Mouse (Mus musculus) ES-E14 (cell line): ENCODE results near the gene Tmem164. TPM values are rescaled to one million over a fixed set of nuclear protein-coding genes. Genes with fewer than 3 reads are reported as not detected.

ENCODE experiments used
- DNase-seq: peaks from one replicate; pipeline ENCODE4 v3.0.0-alpha.2; 2013; ENCODE audit warnings: low read depth, low spot score
- H3K27ac ChIP-seq: 2 replicates; pipeline ENCODE4 v1.5.1; 2012; ENCODE audit warnings: low read depth, mild to moderate bottlenecking, low read length, moderate library complexity, mixed read lengths; ENCODE audit not compliant: poor library complexity, insufficient read depth, severe bottlenecking
- H3K36me3 ChIP-seq: 2 replicates; pipeline ENCODE4 v1.6.1; 2012; ENCODE audit warnings: mild to moderate bottlenecking, low read length, moderate library complexity, mixed read lengths; ENCODE audit not compliant: control insufficient read depth, poor library complexity, insufficient read depth, severe bottlenecking
- H3K4me1 ChIP-seq, 2 experiments: fragments of 150-350 bp in 1 of 2; sonication (generic) in 1 of 2; 2 replicates each; pipeline ENCODE4 v1.6.1; 2012; ENCODE audit warnings: low read length in 2 of 2, mild to moderate bottlenecking in 1 of 2, mixed read lengths in 1 of 2; ENCODE audit not compliant: control insufficient read depth in 2 of 2, insufficient read depth in 2 of 2, poor library complexity in 1 of 2
- H3K4me3 ChIP-seq, 2 experiments: fragments of 150-350 bp in 1 of 2; sonication (generic) in 1 of 2; 2 replicates each; pipeline ENCODE4 v1.5.1; 2012; ENCODE audit warnings: low read length in 2 of 2, low read depth in 1 of 2, mild to moderate bottlenecking in 1 of 2, mixed read lengths in 1 of 2; ENCODE audit not compliant: insufficient read depth in 1 of 2, poor library complexity in 1 of 2, severe bottlenecking in 1 of 2
- H3K9ac ChIP-seq: 2 replicates; pipeline ENCODE4 v1.6.1; 2012; ENCODE audit warnings: low read depth, mild to moderate bottlenecking, low read length, mixed read lengths; ENCODE audit not compliant: poor library complexity, insufficient read depth, severe bottlenecking
- H3K9me3 ChIP-seq: fragments of 150-350 bp; sonication (generic); 2 replicates; pipeline ENCODE4 v1.6.1; 2012; ENCODE audit warnings: low read depth, mild to moderate bottlenecking, low read length; ENCODE audit not compliant: control insufficient read depth, insufficient read depth
- CHD2 ChIP-seq: IDR thresholded peaks from 2 replicates; pipeline ENCODE4 v1.6.1; 2014; ENCODE audit warnings: mild to moderate bottlenecking, low read depth, low read length, inconsistent platforms
- HCFC1 ChIP-seq: IDR thresholded peaks from 2 replicates; pipeline ENCODE4 v1.6.1; 2012; ENCODE audit warnings: low read length, inconsistent platforms, borderline replicate concordance; ENCODE audit not compliant: insufficient read depth
- MAFK ChIP-seq: IDR thresholded peaks from 2 replicates; pipeline ENCODE4 v1.6.1; 2014; ENCODE audit warnings: mild to moderate bottlenecking, low read depth, low read length, inconsistent platforms; ENCODE audit not compliant: insufficient read depth
- ZC3H11A ChIP-seq: IDR thresholded peaks from 2 replicates; pipeline ENCODE4 v1.6.1; 2012; ENCODE audit warnings: low read depth, mild to moderate bottlenecking, inconsistent platforms, low read length, borderline replicate concordance
- ZNF384 ChIP-seq: IDR thresholded peaks from 2 replicates; pipeline ENCODE4 v1.6.1; 2012; ENCODE audit warnings: low read depth, low read length, inconsistent platforms
- in situ Hi-C, 2 experiments: fragments of 600-800 bp; cut with MboI; formaldehyde crosslinking; loops; one replicate each; pipeline ENCODE4 v1.15.1; 2025; ENCODE audit warnings: low sequenced_read_pairs in 2 of 2, inconsistent platforms in 1 of 2; ENCODE audit not compliant: unreplicated experiment in 2 of 2
- total RNA-seq: library from RNA; depleted of rRNA; stranded (reverse); fragments of 300-350 nt; gene quantifications from 2 replicates; pipeline ENCODE4 v1.2.3, GENCODE M21; 2012

Gene Tmem164
- total RNA-seq, 1 experiment: 15.3 TPM

DNA sequence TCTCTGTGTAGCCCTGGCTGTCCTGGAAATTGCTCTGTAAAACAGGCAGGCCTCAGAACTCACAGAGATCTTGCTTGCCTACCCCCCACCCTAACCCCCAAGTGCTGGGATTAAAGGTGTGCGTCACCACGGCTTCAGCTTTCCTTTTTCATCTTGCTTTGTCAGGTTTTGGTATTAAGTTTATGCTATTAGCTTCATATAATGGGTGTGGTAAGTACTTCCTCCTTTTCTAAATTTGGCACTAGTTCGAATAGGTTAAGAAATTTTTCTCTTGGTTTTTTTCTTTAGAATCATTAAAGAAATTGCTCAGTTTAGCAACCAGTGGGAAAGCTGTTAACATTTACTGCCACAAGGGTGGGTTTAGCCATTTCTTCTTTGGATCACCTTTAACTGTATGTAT is 34.8 kb downstream of the Tmem164 start:
- Histone ChIP-seq H3K36me3 (no peaks in the 10 kb centered on the region), H3K9me3 (no peaks in the 10 kb centered on the region), H3K4me1 (no peaks in the 10 kb centered on the region), H3K4me3 (no peak overlapping the region), H3K9ac (no peak overlapping the region), H3K27ac (no peak overlapping the region)
- TF ChIP-seq MAFK (no peak), HCFC1 (no peak), ZNF384 (no peak), CHD2 (no peak), ZC3H11A (no peak)
- DNase-seq: no peak
- in situ Hi-C loops: no loop called here

GRCm38 (mm10) chrX:142717958-142718478 is 36.8 kb downstream of the Tmem164 start:
- in situ Hi-C loops: no loop called here
- no peaks in the 10 kb centered on the region for H3K4me1 ChIP-seq
- H3K36me3 ChIP-seq: no peaks in the 10 kb centered on the region
- H3K27ac ChIP-seq: no peak overlapping the region
- no peaks in the 10 kb centered on the region for H3K9me3 ChIP-seq
- DNase-seq: no peak
- TF ChIP-seq CHD2 (no peak), MAFK (no peak), ZC3H11A (no peak), HCFC1 (no peak), ZNF384 (no peak)
- H3K9ac ChIP-seq: no peak overlapping the region
- no peak overlapping the region for H3K4me3 ChIP-seq

- H3K4me3 ChIP-seq: no peak overlapping the region
- no peak for DNase-seq
- no peak overlapping the region for H3K9ac ChIP-seq
- H3K4me1 ChIP-seq: no peaks in the 10 kb centered on the region
- H3K36me3 ChIP-seq: no peaks in the 10 kb centered on the region
- in situ Hi-C loops: no loop called here
- H3K27ac ChIP-seq: no peak overlapping the region
- TF ChIP-seq ZNF384 (no peak), CHD2 (no peak), ZC3H11A (no peak), MAFK (no peak)
- no peaks in the 10 kb centered on the region for H3K9me3 ChIP-seq
Observed at GRCm38 (mm10) chrX:142718759-142719158, 37.6 kb downstream of the Tmem164 start.

- TF ChIP-seq CHD2 (no peak), MAFK (no peak), ZC3H11A (no peak), ZNF384 (no peak), HCFC1 (no peak)
- DNase-seq: no peak
- H3K36me3 ChIP-seq: no peaks in the 10 kb centered on the region
- H3K4me1 ChIP-seq: peaks cover 0 to 2% of the 10 kb centered on the region in 2 experiments; a peak in 1 of 4 replicates
- H3K9ac ChIP-seq: no peak overlapping the region
- in situ Hi-C loops: no loop called here
- H3K9me3 ChIP-seq: no peaks in the 10 kb centered on the region
- H3K27ac ChIP-seq: no peak overlapping the region
- no peak overlapping the region for H3K4me3 ChIP-seq
Observed at GRCm38 (mm10) chrX:142721897-142722296, 40.7 kb downstream of the Tmem164 start.

- Histone ChIP-seq H3K4me1 (peaks cover 0 to 2% of the 10 kb centered on the region in 2 experiments; a peak in 1 of 4 replicates), H3K9me3 (no peaks in the 10 kb centered on the region), H3K4me3 (no peak overlapping the region), H3K36me3 (no peaks in the 10 kb centered on the region; the same call in 1 of the 2 replicates), H3K9ac (no peak overlapping the region), H3K27ac (no peak overlapping the region)
- TF ChIP-seq ZNF384: no peak
- no peak for TF ChIP-seq MAFK
- TF ChIP-seq ZC3H11A: no peak
- TF ChIP-seq HCFC1: no peak
- no peak for DNase-seq
- in situ Hi-C loops: no loop called here
Observed at GRCm38 (mm10) chrX:142724203-142724602, 43.0 kb downstream of the Tmem164 start.
